Mouse (Mus musculus) heart, embryonic 14.5 days (tissue): ENCODE results near the gene Hmbs. TPM values are rescaled to one million over a fixed set of nuclear protein-coding genes. Genes with fewer than 3 reads are reported as not detected.

Source experiments
- ATAC-seq: fragments of 200-750 bp; cut with Nextera tagmentation; 2 replicates; pipeline ENCODE4 v1.8.0; 2017; ENCODE audit warnings: low read depth, moderate TSS enrichment; ENCODE audit not compliant: insufficient number of reproducible peaks, insufficient read depth, low FRiP score
- H3K27ac ChIP-seq, 2 experiments: fragments of 200-500 bp in 1 of 2; fragments of 300-500 bp in 1 of 2; sonication (generic) in 1 of 2; replicated peaks in 1 of 2; 2 replicates each; pipeline ENCODE4 v1.5.1; 2012 to 2014; ENCODE audit warnings: low read depth in 2 of 2, low read length in 2 of 2, control low read depth in 1 of 2, mild to moderate bottlenecking in 1 of 2, mixed read lengths in 1 of 2; ENCODE audit not compliant: control insufficient read depth in 1 of 2, insufficient read depth in 1 of 2
- H3K27me3 ChIP-seq: fragments of 300-500 bp; sonication (generic); 2 replicates; pipeline ENCODE4 v1.6.1; 2014; ENCODE audit warnings: mild to moderate bottlenecking, low read length, control low read depth; ENCODE audit not compliant: control insufficient read depth, insufficient read depth
- H3K36me3 ChIP-seq: fragments of 300-500 bp; sonication (generic); 2 replicates; pipeline ENCODE4 v1.6.1; 2014; ENCODE audit warnings: mild to moderate bottlenecking, control low read depth, low read length, mixed read lengths; ENCODE audit not compliant: control insufficient read depth, insufficient read depth
- H3K4me1 ChIP-seq, 2 experiments: fragments of 200-500 bp in 1 of 2; fragments of 300-500 bp in 1 of 2; sonication (generic) in 1 of 2; 2 replicates each; pipeline ENCODE4 v1.6.1; 2012 to 2014; ENCODE audit warnings: low read length in 2 of 2, control low read depth in 1 of 2, mixed read lengths in 1 of 2; ENCODE audit not compliant: control insufficient read depth in 2 of 2, insufficient read depth in 2 of 2
- H3K4me2 ChIP-seq: fragments of 300-500 bp; sonication (generic); 2 replicates; pipeline ENCODE4 v1.6.1; 2014; ENCODE audit warnings: mild to moderate bottlenecking, low read length
- H3K4me3 ChIP-seq, 2 experiments: fragments of 200-500 bp in 1 of 2; fragments of 300-500 bp in 1 of 2; sonication (generic) in 1 of 2; 2 replicates each; pipeline ENCODE4 v1.5.1; 2012 to 2014; ENCODE audit warnings: low read length in 2 of 2, mild to moderate bottlenecking in 2 of 2, control low read depth in 1 of 2, low read depth in 1 of 2, moderate library complexity in 1 of 2; ENCODE audit not compliant: control insufficient read depth in 1 of 2, insufficient read depth in 1 of 2
- H3K9ac ChIP-seq: fragments of 300-500 bp; sonication (generic); 2 replicates; pipeline ENCODE4 v1.6.1; 2014; ENCODE audit warnings: mild to moderate bottlenecking, low read length
- H3K9me3 ChIP-seq: fragments of 300-500 bp; sonication (generic); 2 replicates; pipeline ENCODE4 v1.6.1; 2016; ENCODE audit warnings: low read length, control low read depth; ENCODE audit not compliant: control insufficient read depth
- WGBS: fragments of 180-500 bp; shearing (Covaris S2); extraction: QIAGEN DNeasy Blood & Tissue Kit; methylation state at CpG from one replicate; pipeline ENCODE4 v1.1.7; 2014; 5-methylcytosine and 5-hydroxymethylcytosine counted together
- polyA plus RNA-seq: library from polyadenylated mRNA; unstranded; fragments of >200 nt; fragmentation: Nextera tagmentation; extraction: Ambion mirVana; gene quantifications from 2 replicates; pipeline ENCODE4 v1.2.1, GENCODE M21; 2014

Gene Hmbs
- polyA plus RNA-seq, 1 experiment from 2014 or later, result 110 TPM

GRCm38 (mm10) chr9:44319887-44320798 lies 23.9 kb downstream of the Hmbs start, which contains the start of gene C2cd2l:
C2cd2l (minus strand) TSS chr9:44320285.
- under 1% methylated on average over 65 of the region's 67 CpGs for WGBS
- peak within 1 kb of the TSS; percentile 91 for H3K4me2 ChIP-seq

GRCm38 (mm10) chr9:44319105-44319886 lies 24.7 kb downstream of the Hmbs start:
- Histone ChIP-seq H3K27me3 (no peaks in the 10 kb centered on the region), H3K9ac (peak overlapping the region; percentile 91), H3K4me2 (peak overlapping the region; percentile 91), H3K36me3 (peaks cover 23% of the 10 kb centered on the region), H3K9me3 (no peaks in the 10 kb centered on the region), H3K4me3 (peak overlapping the region; percentile 93 to 95), H3K27ac (peak overlapping the region in 1 of 2 experiments; percentile 67; a peak in 2 of 4 replicates), H3K4me1 (peaks cover 13 to 25% of the 10 kb centered on the region in 2 experiments)
- WGBS, result 4% methylated on average over 37 of the region's 37 CpGs
- ATAC-seq, result no peak; the same call in 1 of the 2 replicates

More at GRCm38 (mm10) chr9:44319887-44320798, 23.9 kb downstream of the Hmbs start, which contains the start of gene C2cd2l:
- Histone ChIP-seq H3K9ac (peak within 1 kb of the TSS; percentile 91), H3K4me3 (peak within 1 kb of the TSS; percentile 93 to 95), H3K9me3 (no peaks in the 10 kb centered on the region), H3K27ac (peak within 1 kb of the TSS; percentile 68 to 76), H3K36me3 (peaks cover 16% of the 10 kb centered on the region), H3K27me3 (no peaks in the 10 kb centered on the region), H3K4me1 (peaks cover 13 to 25% of the 10 kb centered on the region in 2 experiments)
- peak; percentile 99 for ATAC-seq

GRCm38 (mm10) chr9:44318826-44319095 lies 25.3 kb downstream of the Hmbs start:
- ATAC-seq, result no peak
- Histone ChIP-seq H3K4me2 (peak overlapping the region; percentile 91), H3K27me3 (no peaks in the 10 kb centered on the region), H3K9me3 (no peaks in the 10 kb centered on the region), H3K27ac (no peak overlapping the region), H3K4me1 (peaks cover 13 to 25% of the 10 kb centered on the region in 2 experiments), H3K4me3 (peak overlapping the region; percentile 93 to 95; a peak in 3 of 4 replicates), H3K36me3 (peaks cover 28% of the 10 kb centered on the region), H3K9ac (peak overlapping the region; percentile 91)
- 34% methylated on average over 3 of the region's 3 CpGs for WGBS

- H3K9me3 ChIP-seq, result no peaks in the 10 kb centered on the region
- 51% methylated on average over 5 of the region's 5 CpGs for WGBS
- peaks cover 33% of the 10 kb centered on the region for H3K36me3 ChIP-seq
- H3K27ac ChIP-seq, result no peak overlapping the region
- no peak for ATAC-seq
- peak overlapping the region; percentile 91 for H3K4me2 ChIP-seq
- peaks cover 13 to 25% of the 10 kb centered on the region in 2 experiments for H3K4me1 ChIP-seq
- no peaks in the 10 kb centered on the region for H3K27me3 ChIP-seq
- peak overlapping the region; percentile 91 for H3K9ac ChIP-seq
- H3K4me3 ChIP-seq, result peak overlapping the region in 1 of 2 experiments; percentile 93; a peak in 1 of 4 replicates
Observed at GRCm38 (mm10) chr9:44318076-44318825, 25.8 kb downstream of the Hmbs start.

GRCm38 (mm10) chr9:44317452-44317851 lies 26.6 kb downstream of the Hmbs start:
- Histone ChIP-seq H3K4me3 (no peak overlapping the region), H3K9ac (no peak overlapping the region), H3K4me2 (0 out of 2 replicates have a peak overlapping the region, but pooled peaks have one; percentile 91), H3K36me3 (peaks cover 41% of the 10 kb centered on the region), H3K27ac (no peak overlapping the region), H3K4me1 (peaks cover 13 to 25% of the 10 kb centered on the region in 2 experiments), H3K27me3 (no peaks in the 10 kb centered on the region), H3K9me3 (no peaks in the 10 kb centered on the region)
- WGBS, result 76% methylated on average over 4 of the region's 4 CpGs
- ATAC-seq, result no peak

- no peak overlapping the region for H3K4me3 ChIP-seq
- H3K4me1 ChIP-seq, result peaks cover 19 to 25% of the 10 kb centered on the region in 2 experiments
- no peaks in the 10 kb centered on the region for H3K27me3 ChIP-seq
- WGBS, result 91% methylated on average over 18 of the region's 18 CpGs
- H3K36me3 ChIP-seq, result peaks cover 42% of the 10 kb centered on the region
- no peak overlapping the region for H3K4me2 ChIP-seq
- H3K9ac ChIP-seq, result no peak overlapping the region
- H3K27ac ChIP-seq, result no peak overlapping the region
- no peaks in the 10 kb centered on the region for H3K9me3 ChIP-seq
- no peak for ATAC-seq
Observed at GRCm38 (mm10) chr9:44314910-44315309, 29.1 kb downstream of the Hmbs start.

GRCm38 (mm10) chr9:44314257-44314547 lies 29.8 kb downstream of the Hmbs start:
- Histone ChIP-seq H3K27me3 (no peaks in the 10 kb centered on the region), H3K4me3 (no peak overlapping the region), H3K4me1 (peaks cover 19 to 24% of the 10 kb centered on the region in 2 experiments), H3K9me3 (no peaks in the 10 kb centered on the region), H3K4me2 (no peak overlapping the region), H3K9ac (no peak overlapping the region), H3K36me3 (peaks cover 42% of the 10 kb centered on the region), H3K27ac (no peak overlapping the region)
- ATAC-seq, result no peak
- 69% methylated on average over 4 of the region's 4 CpGs for WGBS
